Mouse (Mus musculus) limb, embryonic 11.5 days (tissue): Measurements from ENCODE around the gene Pdk1. TPM values are rescaled to one million over a fixed set of nuclear protein-coding genes. Genes with fewer than 3 reads are reported as not detected.

Source experiments
- ATAC-seq: fragments of 200-750 bp; cut with Nextera tagmentation; 2 replicates; pipeline ENCODE4 v1.8.0; 2017; ENCODE audit warnings: low read depth; ENCODE audit not compliant: insufficient number of reproducible peaks, low FRiP score, low TSS enrichment
- DNase-seq: peaks from one replicate; pipeline ENCODE4 v3.0.0-alpha.2; 2015; ENCODE audit warnings: low spot score
- H3K27ac ChIP-seq: fragments of 300-500 bp; sonication (generic); replicated peaks from 2 replicates; pipeline ENCODE4 v1.5.1; 2014; ENCODE audit warnings: low read depth, mild to moderate bottlenecking, low read length
- H3K27me3 ChIP-seq: fragments of 300-500 bp; sonication (generic); 2 replicates; pipeline ENCODE4 v1.6.1; 2014; ENCODE audit warnings: mild to moderate bottlenecking, low read length, mixed read lengths; ENCODE audit not compliant: control insufficient read depth, insufficient read depth
- H3K36me3 ChIP-seq: fragments of 300-500 bp; sonication (generic); 2 replicates; pipeline ENCODE4 v1.6.1; 2014; ENCODE audit warnings: mild to moderate bottlenecking, low read length, moderate library complexity, mixed read lengths; ENCODE audit not compliant: control insufficient read depth, insufficient read depth
- H3K4me1 ChIP-seq: fragments of 300-500 bp; sonication (generic); 2 replicates; pipeline ENCODE4 v1.6.1; 2014; ENCODE audit warnings: low read length, mixed read lengths; ENCODE audit not compliant: control insufficient read depth, insufficient read depth
- H3K4me2 ChIP-seq: fragments of 300-500 bp; sonication (generic); 2 replicates; pipeline ENCODE4 v1.6.1; 2014; ENCODE audit warnings: low read depth, mild to moderate bottlenecking, moderate library complexity; ENCODE audit not compliant: severe bottlenecking
- H3K4me3 ChIP-seq: fragments of 300-500 bp; sonication (generic); 2 replicates; pipeline ENCODE4 v1.5.1; 2014; ENCODE audit warnings: low read depth, low read length
- H3K9ac ChIP-seq: fragments of 300-500 bp; sonication (generic); 2 replicates; pipeline ENCODE4 v1.6.1; 2014; ENCODE audit warnings: mild to moderate bottlenecking, low read length
- H3K9me3 ChIP-seq: fragments of 300-500 bp; sonication (generic); 2 replicates; pipeline ENCODE4 v1.6.1; 2016; ENCODE audit warnings: low read length; ENCODE audit not compliant: control insufficient read depth
- WGBS: fragments of 180-500 bp; shearing (Covaris S2); extraction: QIAGEN DNeasy Blood & Tissue Kit; methylation state at CpG from one replicate; pipeline ENCODE4 v1.1.7; 2014; 5-methylcytosine and 5-hydroxymethylcytosine counted together
- polyA plus RNA-seq: library from polyadenylated mRNA; unstranded; fragments of >200 nt; fragmentation: Nextera tagmentation; extraction: Ambion mirVana; gene quantifications from 2 replicates; pipeline ENCODE4 v1.2.1, GENCODE M21; 2014

Pdk1 gene
- polyA plus RNA-seq, 1 experiment from 2014 or later = 49.1 TPM

- no peak overlapping the region for H3K27ac ChIP-seq
- no peak overlapping the region for H3K4me3 ChIP-seq
- H3K27me3 ChIP-seq = no peaks in the 10 kb centered on the region
- 64% methylated on average over 3 of the region's 3 CpGs for WGBS
- ATAC-seq (no peak), DNase-seq (no peak)
- no peak overlapping the region for H3K4me2 ChIP-seq
- 0 out of 2 replicates have a peak, but pooled peaks cover 3% of the 10 kb centered on the region for H3K4me1 ChIP-seq
- no peaks in the 10 kb centered on the region for H3K9me3 ChIP-seq
- no peak overlapping the region for H3K9ac ChIP-seq
- no peaks in the 10 kb centered on the region for H3K36me3 ChIP-seq
Observed at GRCm38 (mm10) chr2:71867019-71867418, 6.0 kb upstream of the Pdk1 start.

GRCm38 (mm10) chr2:71867480-71867879 lies 5.5 kb upstream of the Pdk1 start:
- H3K4me2 ChIP-seq = no peak overlapping the region
- H3K9me3 ChIP-seq = no peaks in the 10 kb centered on the region
- H3K27ac ChIP-seq = no peak overlapping the region
- ATAC-seq (no peak), DNase-seq (no peak)
- no peak overlapping the region for H3K4me3 ChIP-seq
- H3K4me1 ChIP-seq = 0 out of 2 replicates have a peak, but pooled peaks cover 3% of the 10 kb centered on the region
- H3K36me3 ChIP-seq = no peaks in the 10 kb centered on the region
- H3K27me3 ChIP-seq = no peaks in the 10 kb centered on the region
- H3K9ac ChIP-seq = no peak overlapping the region
- WGBS = 43% methylated on average over 5 of the region's 5 CpGs

- H3K36me3 ChIP-seq = no peaks in the 10 kb centered on the region
- ATAC-seq (no peak), DNase-seq (no peak)
- WGBS = 94% methylated on average over 1 of the region's 1 CpGs
- H3K9ac ChIP-seq = no peak overlapping the region
- H3K27ac ChIP-seq = no peak overlapping the region
- no peaks in the 10 kb centered on the region for H3K9me3 ChIP-seq
- H3K4me2 ChIP-seq = no peak overlapping the region
- no peak overlapping the region for H3K4me3 ChIP-seq
- H3K27me3 ChIP-seq = no peaks in the 10 kb centered on the region
- no peaks in the 10 kb centered on the region for H3K4me1 ChIP-seq
Observed at GRCm38 (mm10) chr2:71868256-71868655, 4.8 kb upstream of the Pdk1 start.

GRCm38 (mm10) chr2:71872141-71872540 lies 883 bp upstream of the Pdk1 start:
- 81% methylated on average over 10 of the region's 10 CpGs for WGBS
- H3K4me3 ChIP-seq = no peak overlapping the region
- H3K4me2 ChIP-seq = no peak overlapping the region
- H3K9me3 ChIP-seq = no peaks in the 10 kb centered on the region
- H3K4me1 ChIP-seq = no peaks in the 10 kb centered on the region
- ATAC-seq = no peak
- no peak for DNase-seq
- no peak overlapping the region for H3K9ac ChIP-seq
- H3K27ac ChIP-seq = no peak overlapping the region
- H3K36me3 ChIP-seq = no peaks in the 10 kb centered on the region
- no peaks in the 10 kb centered on the region for H3K27me3 ChIP-seq

GRCm38 (mm10) chr2:71873474-71874322 lies 674 bp downstream of the Pdk1 start:
- H3K27ac ChIP-seq = peak overlapping the region; percentile 49
- no peaks in the 10 kb centered on the region for H3K36me3 ChIP-seq
- DNase-seq (peak; percentile 74), ATAC-seq (peak; percentile 77)
- H3K27me3 ChIP-seq = no peaks in the 10 kb centered on the region
- H3K4me2 ChIP-seq = peak overlapping the region; percentile 60
- no peaks in the 10 kb centered on the region for H3K4me1 ChIP-seq
- peak overlapping the region; percentile 59 for H3K9ac ChIP-seq
- peak overlapping the region; percentile 62 for H3K4me3 ChIP-seq
- no peaks in the 10 kb centered on the region for H3K9me3 ChIP-seq
- WGBS = 4% methylated on average over 49 of the region's 51 CpGs

- H3K27ac ChIP-seq = no peak overlapping the region
- peak overlapping the region; percentile 60 for H3K4me2 ChIP-seq
Observed at GRCm38 (mm10) chr2:71874422-71874821, 1.4 kb downstream of the Pdk1 start.

GRCm38 (mm10) chr2:71874836-71875235 lies 1.8 kb downstream of the Pdk1 start:
- DNase-seq (no peak), ATAC-seq (no peak)
- Histone ChIP-seq H3K27me3 (no peaks in the 10 kb centered on the region), H3K9ac (no peak overlapping the region), H3K4me2 (no peak overlapping the region), H3K4me1 (no peaks in the 10 kb centered on the region), H3K4me3 (no peak overlapping the region), H3K36me3 (no peaks in the 10 kb centered on the region), H3K27ac (no peak overlapping the region), H3K9me3 (no peaks in the 10 kb centered on the region)
- whole genome bisulfite sequencing = 64% methylated on average over 2 of the region's 2 CpGs

More at GRCm38 (mm10) chr2:71874422-71874821, 1.4 kb downstream of the Pdk1 start:
- Histone ChIP-seq H3K36me3 (no peaks in the 10 kb centered on the region), H3K4me1 (no peaks in the 10 kb centered on the region), H3K27me3 (no peaks in the 10 kb centered on the region), H3K9me3 (no peaks in the 10 kb centered on the region), H3K4me3 (no peak overlapping the region), H3K9ac (no peak overlapping the region)
- 79% methylated on average over 2 of the region's 2 CpGs for WGBS
- ATAC-seq (no peak), DNase-seq (no peak)

GRCm38 (mm10) chr2:71877865-71878264 lies 4.8 kb downstream of the Pdk1 start:
- no peak overlapping the region for H3K4me2 ChIP-seq
- H3K4me3 ChIP-seq = no peak overlapping the region
- H3K9ac ChIP-seq = no peak overlapping the region
- whole genome bisulfite sequencing = 90% methylated on average over 4 of the region's 4 CpGs
- ATAC-seq (no peak), DNase-seq (no peak)
- H3K27ac ChIP-seq = no peak overlapping the region
- no peaks in the 10 kb centered on the region for H3K9me3 ChIP-seq
- peaks cover 3% of the 10 kb centered on the region; the same call in 1 of the 2 replicates for H3K36me3 ChIP-seq
- no peaks in the 10 kb centered on the region for H3K4me1 ChIP-seq
- H3K27me3 ChIP-seq = no peaks in the 10 kb centered on the region
